Mouse (Mus musculus) midbrain, embryonic 10.5 days (tissue): Measurements from ENCODE around the gene Thyn1. TPM values are rescaled to one million over a fixed set of nuclear protein-coding genes. Genes with fewer than 3 reads are reported as not detected.
A peak's percentile ranks its signal among the peaks of the same experiment; 100 is the strongest.

Source experiments
- DNase-seq: peaks from one replicate; pipeline ENCODE4 v3.0.0-alpha.2; 2017; ENCODE audit warnings: low spot score
- H3K27ac ChIP-seq: fragments of 300-500 bp; sonication (generic); replicated peaks from 2 replicates; pipeline ENCODE4 v1.5.1; 2016; ENCODE audit warnings: mild to moderate bottlenecking
- H3K27me3 ChIP-seq: fragments of 300-500 bp; sonication (generic); 2 replicates; pipeline ENCODE4 v1.6.1; 2016; ENCODE audit warnings: low read depth, mild to moderate bottlenecking; ENCODE audit not compliant: poor library complexity, severe bottlenecking
- H3K36me3 ChIP-seq: fragments of 300-500 bp; sonication (generic); 2 replicates; pipeline ENCODE4 v1.6.1; 2016; ENCODE audit warnings: mild to moderate bottlenecking, moderate library complexity
- H3K4me1 ChIP-seq: fragments of 300-500 bp; sonication (generic); 2 replicates; pipeline ENCODE4 v1.6.1; 2016
- H3K4me3 ChIP-seq: fragments of 300-500 bp; sonication (generic); 2 replicates; pipeline ENCODE4 v1.5.1; 2016; ENCODE audit warnings: mild to moderate bottlenecking, moderate library complexity
- H3K9me3 ChIP-seq: fragments of 300-500 bp; sonication (generic); replicated peaks from 2 replicates; pipeline ENCODE4 v1.6.1; 2016; ENCODE audit warnings: mild to moderate bottlenecking
- WGBS: fragments of 180-500 bp; shearing (Covaris S2); methylation state at CpG from one replicate; pipeline ENCODE4 v1.1.7; 2016; 5-methylcytosine and 5-hydroxymethylcytosine counted together
- polyA plus RNA-seq: library from polyadenylated mRNA; unstranded; fragments of >200 nt; fragmentation: Nextera tagmentation; extraction: Ambion mirVana; gene quantifications from 2 replicates; pipeline ENCODE4 v1.2.1, GENCODE M21; 2016

Gene Thyn1
- polyA plus RNA-seq, 1 experiment from 2014 or later, result 178 TPM

DNA sequence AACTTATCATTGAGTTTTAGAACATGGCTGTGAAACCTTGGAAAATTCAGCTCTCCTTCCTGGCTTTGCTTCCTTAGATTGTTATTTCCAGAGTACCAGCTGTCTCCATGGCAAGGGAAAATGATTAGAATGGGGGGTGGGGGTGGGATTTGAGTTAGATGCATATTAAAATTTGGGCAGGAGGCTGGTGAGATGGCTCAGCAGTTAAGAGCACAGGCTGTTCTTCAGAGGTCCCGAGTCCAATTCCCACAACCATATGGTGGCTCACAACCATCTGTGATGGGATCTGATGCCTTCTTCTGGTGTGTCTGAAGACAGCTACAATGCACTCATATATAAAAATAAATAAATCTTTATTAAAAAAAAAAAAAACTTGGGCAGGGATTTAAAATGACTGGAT lies 6.4 kb downstream of the Thyn1 start:
- Histone ChIP-seq H3K4me3 (no peak overlapping the region), H3K4me1 (peaks cover 7% of the 10 kb centered on the region), H3K36me3 (peaks cover 88% of the 10 kb centered on the region), H3K9me3 (no peaks in the 10 kb centered on the region), H3K27me3 (no peaks in the 10 kb centered on the region), H3K27ac (no peak overlapping the region)
- 96% methylated on average over 1 of the region's 1 CpGs for WGBS
- DNase-seq, result no peak

DNA sequence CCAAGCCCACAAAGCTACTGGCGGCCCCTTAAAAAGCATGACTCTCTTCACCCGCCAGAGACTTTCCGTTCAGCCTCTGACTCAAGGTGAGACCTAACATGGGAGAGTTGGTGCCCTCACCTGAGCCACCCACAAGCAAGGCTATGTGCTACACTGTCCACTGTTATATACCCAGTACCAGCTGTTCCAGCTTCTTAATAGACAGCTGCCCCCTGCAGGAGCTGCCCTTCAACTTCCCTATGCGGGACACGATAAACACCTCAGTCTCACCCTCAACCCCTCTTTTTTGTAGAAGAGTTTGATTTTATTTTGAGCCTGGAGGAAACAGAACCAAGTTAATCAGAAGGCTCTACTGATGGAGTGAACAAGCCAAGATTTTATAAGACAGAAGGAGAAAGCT lies 7.4 kb downstream of the Thyn1 start:
- DNase-seq, result no peak
- WGBS, result 90% methylated on average over 5 of the region's 5 CpGs
- H3K36me3 ChIP-seq, result peaks cover 96% of the 10 kb centered on the region

DNA sequence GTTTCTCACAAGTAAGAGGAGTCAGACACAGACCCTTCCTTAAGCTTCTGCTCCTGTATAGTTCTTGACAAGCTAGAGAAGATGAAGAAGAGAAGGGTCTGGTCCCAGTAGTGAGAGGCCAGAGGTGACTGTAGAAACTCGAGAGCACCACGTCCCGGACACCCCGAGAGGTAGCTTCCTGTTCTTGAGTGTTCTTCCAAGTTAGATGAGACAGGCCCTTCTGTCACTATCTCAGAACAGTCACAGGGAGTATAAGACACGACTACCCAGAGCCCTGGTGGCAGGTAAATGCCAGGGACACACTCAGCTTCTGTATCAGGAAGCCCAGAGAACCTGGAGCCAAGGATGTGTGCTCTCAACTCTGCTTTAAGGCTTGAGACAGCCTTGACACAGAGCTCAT lies 9.7 kb downstream of the Thyn1 start:
- no peaks in the 10 kb centered on the region for H3K9me3 ChIP-seq
- no peak overlapping the region for H3K27ac ChIP-seq
- H3K4me1 ChIP-seq, result no peaks in the 10 kb centered on the region
- WGBS, result 83% methylated on average over 5 of the region's 5 CpGs
- no peaks in the 10 kb centered on the region for H3K27me3 ChIP-seq
- peaks cover 98% of the 10 kb centered on the region for H3K36me3 ChIP-seq
- no peak overlapping the region for H3K4me3 ChIP-seq
- DNase-seq, result no peak

More for the DNA sequence above, 7.4 kb downstream of the Thyn1 start:
- no peaks in the 10 kb centered on the region for H3K27me3 ChIP-seq
- H3K27ac ChIP-seq, result no peak overlapping the region
- no peaks in the 10 kb centered on the region for H3K4me1 ChIP-seq
- H3K9me3 ChIP-seq, result no peaks in the 10 kb centered on the region
- no peak overlapping the region for H3K4me3 ChIP-seq

DNA sequence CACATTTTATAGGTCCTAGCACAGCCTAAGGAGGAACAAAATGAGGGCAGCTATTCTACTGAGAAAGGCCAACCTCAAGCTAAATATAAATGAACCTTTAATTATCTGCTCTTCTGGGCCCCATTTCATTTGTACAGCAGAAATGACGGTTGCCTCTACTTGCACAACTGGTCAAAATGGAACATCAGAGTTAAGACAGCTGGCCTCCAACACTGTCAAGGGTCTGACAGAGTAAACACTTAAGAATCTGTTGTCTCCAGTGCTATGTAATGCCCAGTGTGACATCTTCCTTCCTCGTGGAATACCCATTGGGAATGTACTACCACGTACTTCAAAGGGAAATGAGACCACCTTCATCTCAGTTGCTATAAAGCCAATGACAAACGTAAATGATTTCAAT lies 12.1 kb downstream of the Thyn1 start:
- Histone ChIP-seq H3K27ac (no peak overlapping the region), H3K9me3 (no peaks in the 10 kb centered on the region), H3K4me3 (no peak overlapping the region), H3K36me3 (peaks cover 98% of the 10 kb centered on the region), H3K4me1 (no peaks in the 10 kb centered on the region), H3K27me3 (no peaks in the 10 kb centered on the region)
- no peak for DNase-seq
- 90% methylated on average over 4 of the region's 4 CpGs for WGBS

DNA sequence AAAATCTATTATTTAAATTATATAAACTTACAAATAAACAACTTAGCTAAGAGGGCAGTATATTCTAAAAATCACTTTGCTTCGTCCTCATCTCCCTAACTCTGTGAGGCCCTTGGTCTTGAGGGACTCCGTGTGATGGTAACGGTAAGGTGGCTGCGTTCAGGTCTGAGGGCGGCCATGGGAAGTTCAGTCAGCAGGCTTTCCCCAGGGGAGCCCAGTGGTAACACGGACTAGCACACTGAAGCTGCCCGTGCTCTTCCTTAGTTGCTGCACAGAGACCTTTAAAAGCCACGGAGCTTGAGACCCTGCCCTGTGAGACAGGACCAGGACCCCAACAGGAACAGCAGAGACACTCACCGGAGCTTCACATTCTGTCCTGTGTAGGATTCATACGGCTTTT lies 19.5 kb downstream of the Thyn1 start:
- H3K27ac ChIP-seq, result no peak overlapping the region
- DNase-seq, result no peak
- no peaks in the 10 kb centered on the region for H3K4me1 ChIP-seq
- H3K9me3 ChIP-seq, result no peaks in the 10 kb centered on the region
- H3K36me3 ChIP-seq, result peaks cover 82% of the 10 kb centered on the region
- 93% methylated on average over 10 of the region's 10 CpGs for WGBS
- no peak overlapping the region for H3K4me3 ChIP-seq
- no peaks in the 10 kb centered on the region for H3K27me3 ChIP-seq

DNA sequence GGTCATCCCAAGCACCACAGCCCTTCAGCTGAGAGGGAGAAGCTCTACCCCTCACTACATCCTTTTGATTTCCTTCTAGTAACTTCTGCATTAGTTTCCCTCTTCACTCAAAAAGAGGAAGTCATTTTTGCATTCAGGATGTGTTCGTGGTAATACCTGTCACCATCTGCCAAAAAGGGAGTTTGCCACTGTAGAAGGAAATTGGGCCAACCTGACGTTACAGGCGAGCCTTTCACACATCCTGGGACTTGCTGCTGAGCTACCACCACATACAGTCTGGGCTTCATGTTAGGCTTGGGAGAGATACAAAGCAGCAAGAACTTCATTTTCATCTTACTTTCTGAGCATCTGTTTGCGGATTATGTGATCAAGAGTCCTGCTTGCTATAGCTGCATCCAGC lies 24.2 kb downstream of the Thyn1 start:
- peaks cover 39% of the 10 kb centered on the region for H3K36me3 ChIP-seq
- WGBS, result 93% methylated on average over 4 of the region's 4 CpGs

DNA sequence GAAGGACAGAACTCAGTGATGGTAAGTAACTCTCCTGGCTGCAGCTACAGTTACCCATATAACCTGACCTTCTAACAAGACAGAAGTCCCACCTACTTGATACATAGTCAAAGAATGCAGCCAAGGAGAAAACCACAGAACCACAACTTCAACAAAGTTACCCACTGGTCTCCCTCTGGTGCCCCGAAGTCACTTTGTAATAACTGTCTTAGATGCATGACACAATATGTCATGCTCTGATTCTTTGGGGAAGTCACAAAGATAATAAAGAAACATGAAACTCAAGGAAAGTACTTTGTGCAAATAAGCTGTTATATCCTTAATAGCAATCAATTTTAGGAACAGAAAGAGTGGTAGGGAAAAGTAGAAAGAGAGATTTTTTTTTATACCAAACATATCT lies 27.2 kb downstream of the Thyn1 start:
- Histone ChIP-seq H3K27ac (no peak overlapping the region), H3K27me3 (no peaks in the 10 kb centered on the region), H3K9me3 (no peaks in the 10 kb centered on the region), H3K4me1 (peaks cover 29% of the 10 kb centered on the region), H3K4me3 (no peak overlapping the region), H3K36me3 (peaks cover 20% of the 10 kb centered on the region)
- WGBS, result 92% methylated on average over 1 of the region's 1 CpGs
- DNase-seq, result no peak

More for the DNA sequence above, 24.2 kb downstream of the Thyn1 start:
- DNase-seq, result no peak
- no peak overlapping the region for H3K27ac ChIP-seq
- peaks cover 17% of the 10 kb centered on the region for H3K4me1 ChIP-seq
- no peaks in the 10 kb centered on the region for H3K9me3 ChIP-seq
- H3K4me3 ChIP-seq, result no peak overlapping the region
- no peaks in the 10 kb centered on the region for H3K27me3 ChIP-seq

DNA sequence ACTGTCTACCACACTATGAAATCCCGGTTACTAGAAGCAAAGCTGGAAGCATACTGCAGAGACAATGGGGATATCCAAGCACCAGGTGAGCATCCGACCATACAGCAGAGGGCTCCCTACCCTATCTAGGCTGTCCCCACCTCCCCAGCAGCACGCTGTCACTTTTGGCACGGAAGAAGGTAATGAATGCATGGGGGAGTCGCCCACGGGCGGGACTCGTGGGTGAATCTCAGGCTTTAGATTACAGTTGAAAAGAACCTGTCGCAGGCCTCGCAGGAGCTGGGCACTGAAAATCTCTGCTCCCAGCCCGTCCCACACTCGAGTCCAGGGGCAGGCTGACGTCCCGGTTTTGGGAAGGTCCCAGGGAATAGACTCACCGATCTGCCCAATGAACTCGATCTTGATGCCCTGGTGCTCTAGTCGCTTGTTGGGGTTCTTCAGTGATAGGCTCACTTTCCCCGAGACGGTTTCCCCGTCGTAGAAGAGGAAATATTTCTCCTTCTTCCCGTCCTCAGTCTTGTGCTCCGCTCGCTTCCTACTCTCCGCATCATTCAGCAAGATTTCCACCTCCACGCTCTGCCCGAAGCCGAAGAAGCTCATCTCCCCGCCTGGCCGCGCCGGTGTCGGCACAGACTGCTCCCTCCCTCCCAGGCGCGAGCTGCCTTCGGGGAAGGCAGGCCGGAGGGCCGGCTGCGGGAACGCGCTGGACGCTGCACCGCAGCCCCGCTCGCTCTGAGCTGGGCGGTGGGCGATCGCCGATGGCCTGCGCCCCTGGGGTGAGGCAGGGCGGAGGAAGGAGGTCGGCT lies 29.7 kb downstream of the Thyn1 start:
- H3K4me3 ChIP-seq, result peak overlapping the region; percentile 99
- DNase-seq, result no peak
- H3K27ac ChIP-seq, result peak overlapping the region; percentile 94
- 0 out of 2 replicates have a peak, but pooled peaks cover 7% of the 10 kb centered on the region for H3K36me3 ChIP-seq
- H3K4me1 ChIP-seq, result peaks cover 38% of the 10 kb centered on the region
- under 1% methylated on average over 50 of the region's 52 CpGs for WGBS
- H3K27me3 ChIP-seq, result no peaks in the 10 kb centered on the region
- H3K9me3 ChIP-seq, result no peaks in the 10 kb centered on the region

DNA sequence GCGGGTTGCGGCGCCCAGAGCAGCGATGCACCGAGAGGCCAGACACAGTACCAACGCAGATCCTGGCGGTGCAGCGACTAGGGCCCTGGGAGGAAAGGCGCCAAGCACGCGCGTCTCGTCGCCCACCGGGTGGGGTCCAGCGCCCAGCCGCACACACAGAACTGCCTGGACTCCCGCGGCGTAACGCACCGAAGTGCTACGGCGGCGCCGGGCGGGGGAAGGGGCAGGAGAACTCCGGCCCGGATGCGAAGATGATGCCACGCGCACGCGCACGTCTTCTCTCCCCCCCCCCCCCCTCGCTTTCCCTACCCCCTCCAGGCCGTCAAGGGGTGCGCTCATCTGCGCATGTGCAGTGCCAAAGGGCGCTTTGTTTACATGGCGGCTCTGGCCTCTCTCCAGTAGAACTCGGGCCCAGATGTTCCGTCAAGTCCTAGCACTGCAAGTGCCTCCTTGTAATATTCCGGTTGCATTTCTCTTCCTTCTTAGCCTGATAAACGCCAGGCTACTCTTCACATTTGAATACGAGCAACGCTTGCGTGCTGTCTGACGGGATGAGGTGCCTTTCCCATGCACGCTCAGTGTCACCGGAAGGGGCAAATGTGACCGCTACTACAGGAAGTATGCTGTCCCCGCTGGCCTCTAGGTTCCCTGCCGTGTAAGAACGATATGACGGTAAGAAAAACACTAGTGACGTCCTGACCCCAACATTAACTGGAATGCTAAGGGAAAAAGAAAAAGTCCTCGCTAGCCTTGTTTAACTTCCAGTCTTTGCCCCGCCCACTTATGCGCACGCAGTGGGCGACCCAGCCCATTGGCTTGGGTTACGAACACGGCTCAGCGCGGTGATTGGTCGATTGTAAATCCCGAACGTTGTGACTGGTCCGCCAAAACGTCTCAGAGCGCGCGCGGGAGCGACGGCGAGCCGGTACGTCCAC lies 30.6 kb downstream of the Thyn1 start, which contains the start of the genes Vps26b and Ncapd3:
TSS of gene Vps26b (minus strand) at position 238 of the 935 bp plus-strand sequence.
TSS of gene Ncapd3 (plus strand) at position 348 of the 935 bp plus-strand sequence.
- WGBS, result under 1% methylated on average over 74 of the region's 80 CpGs
- peaks cover 38% of the 10 kb centered on the region for H3K4me1 ChIP-seq
- peak within 1 kb of the TSS; percentile 94 for H3K27ac ChIP-seq
- DNase-seq, result peak; percentile 97
- no peaks in the 10 kb centered on the region for H3K27me3 ChIP-seq
- peak within 1 kb of the TSS; percentile 99 for H3K4me3 ChIP-seq
- peaks cover 12% of the 10 kb centered on the region; the same call in 1 of the 2 replicates for H3K36me3 ChIP-seq
- H3K9me3 ChIP-seq, result no peaks in the 10 kb centered on the region

DNA sequence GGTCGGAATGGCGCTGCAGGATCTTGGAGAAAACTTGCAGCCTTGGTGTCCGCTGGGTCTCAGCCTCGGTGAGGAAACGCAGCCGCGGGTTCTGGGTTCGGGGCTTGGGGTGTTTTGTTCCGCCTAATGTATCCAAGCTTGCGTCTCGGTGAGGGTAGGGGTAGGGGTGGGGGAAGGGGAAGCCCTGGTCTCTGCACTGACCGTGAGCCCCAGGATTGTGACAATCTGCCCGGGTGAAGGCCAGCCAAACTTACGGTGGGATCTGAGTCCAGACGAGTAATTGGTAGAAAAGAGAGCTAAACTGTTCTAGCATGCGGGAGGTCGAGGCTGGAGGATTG lies 31.2 kb downstream of the Thyn1 start:
- Histone ChIP-seq H3K4me1 (peaks cover 38% of the 10 kb centered on the region), H3K4me3 (peak overlapping the region; percentile 99), H3K27ac (peak overlapping the region; percentile 94), H3K36me3 (peaks cover 11% of the 10 kb centered on the region; the same call in 1 of the 2 replicates), H3K9me3 (no peaks in the 10 kb centered on the region), H3K27me3 (no peaks in the 10 kb centered on the region)
- DNase-seq, result no peak
- WGBS, result under 1% methylated on average over 17 of the region's 17 CpGs

DNA sequence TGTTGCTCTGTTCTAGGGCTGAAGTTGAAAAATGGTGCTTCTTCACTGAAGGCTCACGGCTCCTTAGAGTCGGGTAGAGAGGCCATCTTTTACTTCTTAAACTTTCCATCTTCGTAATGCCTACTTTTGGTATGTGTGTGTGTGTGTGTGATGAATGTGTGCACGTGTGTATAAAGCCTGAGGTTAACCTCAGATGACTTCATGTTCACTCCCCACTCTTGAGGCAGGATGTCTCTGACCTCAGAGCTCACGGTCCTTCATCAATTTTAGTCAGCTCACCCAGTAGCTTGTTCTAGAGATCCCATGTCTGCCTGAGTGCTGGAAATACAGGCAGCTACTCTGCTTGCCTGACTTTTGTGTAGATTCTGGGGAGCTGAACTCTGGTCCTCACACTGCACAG lies 44.4 kb downstream of the Thyn1 start:
- no peaks in the 10 kb centered on the region for H3K4me1 ChIP-seq
- no peaks in the 10 kb centered on the region for H3K9me3 ChIP-seq
- WGBS, result 90% methylated on average over 5 of the region's 5 CpGs
- no peak overlapping the region for H3K4me3 ChIP-seq
- no peak for DNase-seq
- no peak overlapping the region for H3K27ac ChIP-seq
- H3K36me3 ChIP-seq, result peaks cover 99% of the 10 kb centered on the region
- H3K27me3 ChIP-seq, result no peaks in the 10 kb centered on the region

DNA sequence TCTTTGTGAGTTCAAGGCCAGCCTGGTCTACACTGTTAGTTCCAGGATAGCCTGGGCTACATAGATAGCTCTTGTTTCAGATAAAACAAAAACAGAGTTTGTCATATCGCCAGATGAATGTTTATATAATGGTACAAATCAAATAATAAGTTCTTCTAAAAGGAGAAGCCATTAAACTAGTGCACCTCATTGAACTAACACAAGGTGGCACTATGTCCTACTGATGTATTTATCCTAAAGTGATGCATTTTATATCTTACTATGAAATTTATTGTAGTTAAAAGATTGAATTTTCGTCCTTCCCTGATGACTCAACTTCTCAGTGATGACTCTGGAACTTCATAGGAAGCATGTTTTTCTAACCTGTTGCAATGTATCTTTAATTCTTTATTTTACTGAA lies 50.0 kb downstream of the Thyn1 start:
- no peak for DNase-seq
- Histone ChIP-seq H3K36me3 (peaks cover 97% of the 10 kb centered on the region), H3K27ac (no peak overlapping the region), H3K9me3 (no peaks in the 10 kb centered on the region), H3K4me3 (no peak overlapping the region), H3K27me3 (no peaks in the 10 kb centered on the region), H3K4me1 (no peaks in the 10 kb centered on the region)
- 93% methylated on average over 2 of the region's 2 CpGs for WGBS
